Comparison of ENCODE assay signal across 18 mouse cellular contexts in genomic region chr11:78213086-78213817, GRCm38 (mm10). TPM values are rescaled to one million over a fixed set of nuclear protein-coding genes. Genes with fewer than 3 reads are reported as not detected.
DNase-seq lines count a peak whose midpoint lies in the region; ATAC-seq and TF ChIP-seq lines count a peak whose summit lies in the region.
"Had no signal": no experiment of that assay in that cellular context is flagged by ENCODE, and none has a peak within 500 bp of the region (broad histone marks: within the 10 kb centered on the region; RNA-seq: fewer than 3 reads in every experiment).

No protein-coding gene starts in this region.

- TF ChIP-seq CTCF in liver, postnatal 0 days (IDR thresholded peaks at IDR 0.05; ENCODE audit: low read depth) = no peak
- no peak for TF ChIP-seq CTCF in spleen, adult 2 months (IDR thresholded peaks at IDR 0.05; ENCODE audit: extremely low read depth, insufficient read depth, insufficient read length, insufficient replicate concordance)

- peak overlapping the region; percentile 63 for H3K27ac ChIP-seq in liver, postnatal 0 days (ENCODE audit: low read depth)
- H3K27ac ChIP-seq in spleen, adult 2 months (ENCODE audit: insufficient read depth, low read length) = peak overlapping the region; percentile 39
- H3K27ac ChIP-seq: heart, embryonic 10.5 days; kidney, embryonic 15.5 days; layer of hippocampus, adult 2 months; limb, embryonic 12.5 days; midbrain, embryonic 13.5 days; stomach, embryonic 15.5 days had no signal

- ATAC-seq in liver, postnatal 0 days = peak; percentile 56
- ATAC-seq: CD4-positive, CD25-positive, alpha-beta regulatory T cell, adult 4 months; forebrain, postnatal 0 days; midbrain, embryonic 13.5 days had no signal

- H3K27me3 ChIP-seq in liver, postnatal 0 days (ENCODE audit: insufficient read depth, low read length) = no peaks in the 10 kb centered on the region
- H3K27me3 ChIP-seq in spleen, adult 2 months (ENCODE audit: control insufficient read depth, insufficient read depth, low read length) = no peaks in the 10 kb centered on the region
- H3K27me3 ChIP-seq: kidney, embryonic 15.5 days; limb, embryonic 12.5 days; midbrain, embryonic 13.5 days; stomach, embryonic 15.5 days had no signal

- H3K9ac ChIP-seq in liver, postnatal 0 days (replicated peaks) = no peak overlapping the region
- H3K9ac ChIP-seq: forebrain, postnatal 0 days; kidney, embryonic 15.5 days; limb, embryonic 12.5 days; lung, embryonic 14.5 days; midbrain, embryonic 13.5 days; stomach, embryonic 15.5 days had no signal

- peaks cover 87% of the 10 kb centered on the region for H3K36me3 ChIP-seq in liver, postnatal 0 days (replicated peaks; ENCODE audit: insufficient read depth, low read length)
- peaks cover 53% of the 10 kb centered on the region for H3K36me3 ChIP-seq in spleen, adult 2 months (ENCODE audit: control insufficient read depth, insufficient read depth, low read length)

- WGBS in liver, postnatal 0 days (ENCODE audit: insufficient replicate concordance) = 61% methylated on average over 14 of the region's 14 CpGs
- WGBS in spleen, adult 2 months = 47% methylated on average over 14 of the region's 14 CpGs

- DNase-seq in lung, postnatal 14 days = peak; percentile 14
- DNase-seq in lung, postnatal 10 days = no peak
- DNase-seq in T-cell, adult 2 months (ENCODE audit: low spot score) = peak; percentile 34
- DNase-seq in liver, postnatal 0 days = peak; percentile 55
- peak in 1 of 2 experiments; percentile 61 for DNase-seq in spleen, adult 2 months (ENCODE audit: low read depth in 1 of 2, low spot score in 2 of 2)
- DNase-seq in layer of hippocampus, postnatal 25 days (ENCODE audit: extremely low spot score in 1 of 2, low spot score in 1 of 2) = no peak
- no peak for DNase-seq in ovary, adult 18-20 months (ENCODE audit: low spot score)
- DNase-seq: cerebellum, postnatal 25 days; forebrain, postnatal 0 days; lung, embryonic 14.5 days; right cerebral cortex, postnatal 25 days had no signal

- no peak overlapping the region for H3K4me3 ChIP-seq in liver, postnatal 0 days (ENCODE audit: low read depth, low read length)
- H3K4me3 ChIP-seq in spleen, adult 2 months (ENCODE audit: extremely low read depth, insufficient read depth, insufficient read length) = no peak overlapping the region
- H3K4me3 ChIP-seq: heart, embryonic 10.5 days; kidney, embryonic 15.5 days; layer of hippocampus, adult 2 months; limb, embryonic 12.5 days; midbrain, embryonic 13.5 days; stomach, embryonic 15.5 days had no signal

- no peaks in the 10 kb centered on the region for H3K4me1 ChIP-seq in liver, postnatal 0 days (ENCODE audit: insufficient read depth)
- peaks cover 6% of the 10 kb centered on the region; the same call in 1 of the 2 replicates for H3K4me1 ChIP-seq in spleen, adult 2 months (ENCODE audit: control insufficient read depth, insufficient read depth, insufficient read length)
- H3K4me1 ChIP-seq: heart, embryonic 10.5 days; kidney, embryonic 15.5 days; limb, embryonic 12.5 days; midbrain, embryonic 13.5 days; stomach, embryonic 15.5 days had no signal

- no peak overlapping the region for H3K4me2 ChIP-seq in liver, postnatal 0 days (ENCODE audit: low read depth, low read length)
- H3K4me2 ChIP-seq: kidney, embryonic 15.5 days; limb, embryonic 12.5 days; lung, embryonic 14.5 days; midbrain, embryonic 13.5 days; stomach, embryonic 15.5 days had no signal

- no peak for TF ChIP-seq EP300 in liver, postnatal 0 days (IDR thresholded peaks at IDR 0.05; ENCODE audit: low read depth)

- TF ChIP-seq POLR2A in spleen, adult 2 months (IDR thresholded peaks at IDR 0.05; ENCODE audit: low read depth, low read length) = no peak

- no peaks in the 10 kb centered on the region for H3K9me3 ChIP-seq in liver, postnatal 0 days (ENCODE audit: low read length)
- H3K9me3 ChIP-seq: heart, embryonic 10.5 days; kidney, embryonic 15.5 days; limb, embryonic 12.5 days; midbrain, embryonic 13.5 days; stomach, embryonic 15.5 days had no signal

RNA-seq across cellular contexts. Expression of gene Proca1, which starts 20.1 kb away (rescaled TPM):
- 0.84 and 1.00 TPM in 2 replicates for polyA plus RNA-seq in liver, postnatal 0 days (2015; fragmentation: Nextera tagmentation; extraction: Ambion mirVana)
- 0.19 and 0.20 TPM in 2 replicates for polyA plus RNA-seq in spleen, adult 2 months (2012; rRNA removed)
- 1 to 10 TPM; 5.0 to 5.4 TPM for total RNA-seq in layer of hippocampus, postnatal 25 days (2021)

RNA-seq across cellular contexts. Expression of gene Rab34, which starts 25.0 kb away (rescaled TPM):
- 26.6 and 28.9 TPM in 2 replicates for polyA plus RNA-seq in liver, postnatal 0 days (2015; fragmentation: Nextera tagmentation; extraction: Ambion mirVana)
- polyA plus RNA-seq in spleen, adult 2 months (2012; rRNA removed) = 10.8 and 15.6 TPM in 2 replicates
- total RNA-seq in layer of hippocampus, postnatal 25 days (2021) = 10 to 100 TPM; 26.1 to 37.3 TPM
- polyA plus RNA-seq: CD4-positive, CD25-positive, alpha-beta regulatory T cell, adult 4 months had no signal

RNA-seq across cellular contexts. Expression of gene Rpl23a, which starts 29.9 kb away (rescaled TPM):
- polyA plus RNA-seq in liver, postnatal 0 days (2015; fragmentation: Nextera tagmentation; extraction: Ambion mirVana) = 732 and 758 TPM in 2 replicates
- 126 and 169 TPM in 2 replicates for polyA plus RNA-seq in spleen, adult 2 months (2012; rRNA removed)
- total RNA-seq in layer of hippocampus, postnatal 25 days (2021) = 100 to 1,000 TPM; 678 to 771 TPM

RNA-seq across cellular contexts. Expression of gene Sdf2, which starts 32.3 kb away (rescaled TPM):
- polyA plus RNA-seq in liver, postnatal 0 days (2015; fragmentation: Nextera tagmentation; extraction: Ambion mirVana) = 35.3 and 35.8 TPM in 2 replicates
- polyA plus RNA-seq in spleen, adult 2 months (2012; rRNA removed) = 59.1 and 60.7 TPM in 2 replicates
- 10 to 100 TPM; 61.1 to 69.4 TPM for total RNA-seq in layer of hippocampus, postnatal 25 days (2021)

RNA-seq across cellular contexts. Expression of gene Supt6, which starts 32.5 kb away (rescaled TPM):
- polyA plus RNA-seq in liver, postnatal 0 days (2015; fragmentation: Nextera tagmentation; extraction: Ambion mirVana) = 4.7 and 5.5 TPM in 2 replicates
- polyA plus RNA-seq in spleen, adult 2 months (2012; rRNA removed) = 20.2 and 20.6 TPM in 2 replicates
- 100 to 1,000 TPM; 110 to 123 TPM for total RNA-seq in layer of hippocampus, postnatal 25 days (2021)

Comparison
In these comparisons a context has a peak if more than half of its experiments do, and no peak if none do; other contexts are left out.
1. DNase-seq: peak in lung, postnatal 14 days (single experiment), T-cell, adult 2 months (single experiment) and liver, postnatal 0 days (single experiment); none in lung, postnatal 10 days (single experiment), layer of hippocampus, postnatal 25 days (0 of 2) and ovary, adult 18-20 months (single experiment).